Mouse (Mus musculus) forebrain, embryonic 16.5 days (tissue): ENCODE measurements around the gene Pkig. TPM values are rescaled to one million over a fixed set of nuclear protein-coding genes. Genes with fewer than 3 reads are reported as not detected.
"Not testable (repeated sequence)": the region's sequence is repeated elsewhere in the genome, so short reads cannot be mapped to it uniquely, and the experiment has no call there.

ENCODE experiments used
- ATAC-seq: fragments of 200-750 bp; cut with Nextera tagmentation; 2 replicates; pipeline ENCODE4 v1.8.0; 2017; ENCODE audit warnings: mild to moderate bottlenecking, moderate library complexity
- H3K27ac ChIP-seq: fragments of 300-500 bp; sonication (generic); 2 replicates; pipeline ENCODE4 v1.5.1; 2014; ENCODE audit warnings: low read length, control low read depth
- H3K27me3 ChIP-seq: fragments of 300-500 bp; sonication (generic); replicated peaks from 2 replicates; pipeline ENCODE4 v1.6.1; 2014; ENCODE audit warnings: low read length; ENCODE audit not compliant: control insufficient read depth, insufficient read depth
- H3K36me3 ChIP-seq: fragments of 300-500 bp; sonication (generic); 2 replicates; pipeline ENCODE4 v1.6.1; 2014; ENCODE audit not compliant: control insufficient read depth, insufficient read depth
- H3K4me1 ChIP-seq: fragments of 300-500 bp; sonication (generic); replicated peaks from 2 replicates; pipeline ENCODE4 v1.6.1; 2014; ENCODE audit warnings: low read length; ENCODE audit not compliant: control insufficient read depth, insufficient read depth
- H3K4me2 ChIP-seq: fragments of 300-500 bp; sonication (generic); 2 replicates; pipeline ENCODE4 v1.6.1; 2014; ENCODE audit warnings: mild to moderate bottlenecking, low read length, control low read depth
- H3K4me3 ChIP-seq: fragments of 300-500 bp; sonication (generic); replicated peaks from 2 replicates; pipeline ENCODE4 v1.5.1; 2014; ENCODE audit warnings: mild to moderate bottlenecking, low read length, control low read depth
- H3K9ac ChIP-seq: fragments of 300-500 bp; sonication (generic); replicated peaks from 2 replicates; pipeline ENCODE4 v1.6.1; 2014; ENCODE audit warnings: low read depth, low read length, control low read depth
- H3K9me3 ChIP-seq: fragments of 300-500 bp; sonication (generic); 2 replicates; pipeline ENCODE4 v1.6.1; 2016; ENCODE audit warnings: low read length; ENCODE audit not compliant: control insufficient read depth
- WGBS: fragments of 180-500 bp; shearing (Covaris S2); extraction: QIAGEN DNeasy Blood & Tissue Kit; methylation state at CpG from one replicate; pipeline ENCODE4 v1.1.7; 2014; 5-methylcytosine and 5-hydroxymethylcytosine counted together
- polyA plus RNA-seq: library from polyadenylated mRNA; unstranded; fragments of >200 nt; fragmentation: Nextera tagmentation; extraction: Ambion mirVana; gene quantifications from 2 replicates; pipeline ENCODE4 v1.2.1, GENCODE M21; 2015

Pkig gene
- polyA plus RNA-seq, 1 experiment from 2014 or later, result 153 TPM

GRCm38 (mm10) chr2:163617232-163617863 lies 40.8 kb upstream of the Pkig start:
- Histone ChIP-seq H3K36me3 (peaks cover 25% of the 10 kb centered on the region), H3K4me3 (no peak overlapping the region), H3K4me2 (no peak overlapping the region), H3K9me3 (no peaks in the 10 kb centered on the region), H3K9ac (no peak overlapping the region), H3K27me3 (no peaks in the 10 kb centered on the region), H3K27ac (no peak overlapping the region), H3K4me1 (no peaks in the 10 kb centered on the region)
- ATAC-seq, result no peak
- 86% methylated on average over 3 of the region's 3 CpGs for WGBS

GRCm38 (mm10) chr2:163617874-163618273 lies 40.3 kb upstream of the Pkig start:
- H3K27me3 ChIP-seq, result no peaks in the 10 kb centered on the region
- H3K4me1 ChIP-seq, result no peaks in the 10 kb centered on the region
- no peak overlapping the region for H3K4me2 ChIP-seq
- H3K9me3 ChIP-seq, result no peaks in the 10 kb centered on the region
- no peak overlapping the region for H3K9ac ChIP-seq
- WGBS, result 89% methylated on average over 4 of the region's 4 CpGs
- H3K27ac ChIP-seq, result no peak overlapping the region
- no peak overlapping the region for H3K4me3 ChIP-seq
- H3K36me3 ChIP-seq, result peaks cover 25% of the 10 kb centered on the region
- ATAC-seq, result no peak

DNA sequence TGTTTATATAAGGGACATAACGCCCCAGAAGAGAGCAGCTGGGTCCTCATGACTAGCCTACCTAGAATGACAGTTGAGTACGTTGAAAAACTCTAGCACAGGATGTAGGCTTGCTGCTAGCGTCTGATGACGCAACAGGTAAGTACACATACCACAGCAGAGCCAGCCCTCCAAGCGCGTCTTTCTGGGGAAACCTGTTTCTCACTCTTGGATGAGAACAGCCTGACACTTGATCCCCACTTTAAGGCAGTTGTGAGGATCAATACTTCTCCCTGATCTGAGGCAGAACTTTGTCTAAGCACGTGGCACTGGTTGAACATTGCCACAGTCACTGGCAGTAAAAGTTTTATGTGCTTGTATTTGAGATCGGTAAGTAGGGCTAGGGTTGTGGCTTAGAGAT lies 37.7 kb upstream of the Pkig start:
- Histone ChIP-seq H3K27me3 (no peaks in the 10 kb centered on the region), H3K36me3 (peaks cover 23% of the 10 kb centered on the region), H3K27ac (no peak overlapping the region), H3K9me3 (no peaks in the 10 kb centered on the region), H3K4me3 (no peak overlapping the region), H3K9ac (no peak overlapping the region), H3K4me1 (no peaks in the 10 kb centered on the region), H3K4me2 (no peak overlapping the region)
- WGBS, result 93% methylated on average over 8 of the region's 8 CpGs
- no peak for ATAC-seq

GRCm38 (mm10) chr2:163621401-163621800 lies 36.8 kb upstream of the Pkig start:
- not testable (repeated sequence) for H3K4me1 ChIP-seq, ATAC-seq, H3K9me3 ChIP-seq, H3K27ac ChIP-seq, H3K9ac ChIP-seq, H3K4me2 ChIP-seq, H3K4me3 ChIP-seq, H3K27me3 ChIP-seq
- H3K36me3 ChIP-seq, result peaks cover 28% of the 10 kb centered on the region
- 92% methylated on average over 3 of the region's 3 CpGs for WGBS

- no peak overlapping the region for H3K4me3 ChIP-seq
- peaks cover 47% of the 10 kb centered on the region for H3K36me3 ChIP-seq
- no peak overlapping the region for H3K27ac ChIP-seq
- no peaks in the 10 kb centered on the region for H3K9me3 ChIP-seq
- no peak overlapping the region for H3K4me2 ChIP-seq
- WGBS, result 95% methylated on average over 4 of the region's 4 CpGs
- no peak overlapping the region for H3K9ac ChIP-seq
- H3K4me1 ChIP-seq, result no peaks in the 10 kb centered on the region
- H3K27me3 ChIP-seq, result no peaks in the 10 kb centered on the region
- no peak for ATAC-seq
Observed at GRCm38 (mm10) chr2:163631223-163631622, 27.0 kb upstream of the Pkig start.

- peaks cover 46% of the 10 kb centered on the region for H3K36me3 ChIP-seq
Observed at GRCm38 (mm10) chr2:163631715-163632114, 26.5 kb upstream of the Pkig start.

GRCm38 (mm10) chr2:163634211-163634610 lies 24.0 kb upstream of the Pkig start:
- H3K27me3 ChIP-seq, result no peaks in the 10 kb centered on the region
- no peaks in the 10 kb centered on the region for H3K9me3 ChIP-seq
- peaks cover 2% of the 10 kb centered on the region; the same call in 1 of the 2 replicates for H3K4me1 ChIP-seq
- H3K27ac ChIP-seq, result no peak overlapping the region
- peaks cover 32% of the 10 kb centered on the region for H3K36me3 ChIP-seq
- no peak overlapping the region for H3K4me2 ChIP-seq
- no peak overlapping the region for H3K4me3 ChIP-seq
- no peak overlapping the region for H3K9ac ChIP-seq
- no peak for ATAC-seq
- 93% methylated on average over 2 of the region's 2 CpGs for WGBS

More at GRCm38 (mm10) chr2:163631715-163632114, 26.5 kb upstream of the Pkig start:
- no peak overlapping the region for H3K9ac ChIP-seq
- no peak overlapping the region for H3K4me2 ChIP-seq
- no peak for ATAC-seq
- H3K4me1 ChIP-seq, result no peaks in the 10 kb centered on the region
- WGBS, result 95% methylated on average over 2 of the region's 2 CpGs
- H3K4me3 ChIP-seq, result no peak overlapping the region
- no peak overlapping the region for H3K27ac ChIP-seq
- H3K9me3 ChIP-seq, result no peaks in the 10 kb centered on the region
- no peaks in the 10 kb centered on the region for H3K27me3 ChIP-seq

- peaks cover 3% of the 10 kb centered on the region; the same call in 1 of the 2 replicates for H3K4me1 ChIP-seq
- no peak overlapping the region for H3K27ac ChIP-seq
- ATAC-seq, result no peak
- 99% methylated on average over 2 of the region's 2 CpGs for WGBS
- no peaks in the 10 kb centered on the region for H3K9me3 ChIP-seq
- no peaks in the 10 kb centered on the region for H3K27me3 ChIP-seq
- no peak overlapping the region for H3K4me3 ChIP-seq
- H3K4me2 ChIP-seq, result no peak overlapping the region
- H3K36me3 ChIP-seq, result peaks cover 19% of the 10 kb centered on the region
- no peak overlapping the region for H3K9ac ChIP-seq
Observed at GRCm38 (mm10) chr2:163636057-163636456, 22.1 kb upstream of the Pkig start.

DNA sequence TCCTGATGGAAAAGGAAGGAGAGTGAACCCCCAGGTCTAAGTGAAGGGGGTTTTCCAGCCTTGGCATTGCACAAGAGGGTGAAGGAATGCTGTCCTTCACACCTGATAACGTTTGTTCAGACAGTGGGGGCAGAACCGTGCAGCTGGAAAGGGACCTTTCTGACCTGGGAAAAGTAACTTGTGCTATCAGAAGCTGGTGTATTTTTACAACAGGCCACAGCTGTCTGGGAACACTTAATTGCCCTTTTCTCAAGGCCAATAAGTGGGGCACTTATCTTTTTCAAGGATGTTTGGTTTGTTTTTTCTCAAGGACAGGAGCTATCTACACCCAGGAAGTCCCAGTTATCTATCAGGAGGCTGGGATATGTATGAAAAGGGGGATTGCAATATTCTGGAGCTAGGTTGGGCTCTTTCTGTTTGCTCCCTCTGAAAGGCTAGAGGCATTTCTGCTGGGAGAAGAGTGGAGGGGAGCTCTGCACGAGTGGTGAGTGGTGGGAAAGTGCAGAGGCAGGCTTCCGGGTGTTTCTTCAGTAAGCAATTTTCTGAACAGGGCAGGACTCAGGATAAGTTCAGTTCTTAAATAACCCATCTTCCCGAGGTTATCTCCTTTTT lies 20.4 kb upstream of the Pkig start:
- H3K27me3 ChIP-seq, result no peaks in the 10 kb centered on the region
- no peak overlapping the region for H3K4me3 ChIP-seq
- H3K4me2 ChIP-seq, result no peak overlapping the region
- H3K4me1 ChIP-seq, result peaks cover 7% of the 10 kb centered on the region
- 76% methylated on average over 5 of the region's 5 CpGs for WGBS
- H3K9ac ChIP-seq, result no peak overlapping the region
- peaks cover 7% of the 10 kb centered on the region; the same call in 1 of the 2 replicates for H3K36me3 ChIP-seq
- H3K9me3 ChIP-seq, result no peaks in the 10 kb centered on the region
- H3K27ac ChIP-seq, result no peak overlapping the region
- ATAC-seq, result no peak
